Mouse (Mus musculus) CD8-positive naive resting alpha-beta T cell, adult 2 months (primary cell): ENCODE results near the gene Cdk8.

Experiments
- DNase-seq, 2 experiments: peaks; one replicate each; pipeline ENCODE4 v3.0.0; 2022; ENCODE audit warnings: low read depth in 2 of 2, low spot score in 2 of 2

Cdk8 gene

GRCm38 (mm10) chr5:146277513-146277912 is 46.5 kb downstream of the Cdk8 start:
- DNase-seq: no peak

- DNase-seq: no peak
These were observed 49.0 kb downstream of the Cdk8 start for GRCm38 (mm10) chr5:146280012-146280411.

- DNase-seq: no peak
These were observed 50.3 kb downstream of the Cdk8 start for GRCm38 (mm10) chr5:146281241-146281818.

GRCm38 (mm10) chr5:146281884-146282579 is 51.0 kb downstream of the Cdk8 start:
- no peak for DNase-seq

DNA sequence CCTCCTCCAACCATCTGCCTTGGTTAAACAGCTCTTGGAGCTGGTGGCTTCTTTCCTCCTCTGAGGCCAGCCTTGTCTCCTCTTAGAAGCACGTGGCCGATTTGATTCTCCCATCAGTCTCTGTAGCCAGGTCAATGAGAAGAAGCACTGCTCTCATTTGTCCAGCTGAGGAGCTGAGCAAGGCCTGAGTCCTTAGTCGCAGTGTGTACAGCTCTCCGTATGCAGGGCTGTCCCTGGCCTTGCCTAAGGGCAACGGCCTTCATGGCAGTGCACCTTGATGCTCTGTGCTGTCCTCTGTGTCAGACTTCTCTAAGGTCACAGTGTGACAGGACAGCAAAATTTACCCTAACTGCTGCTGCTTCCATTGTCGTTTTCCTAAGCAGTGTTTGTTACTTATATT is 52.9 kb downstream of the Cdk8 start:
- DNase-seq: no peak

GRCm38 (mm10) chr5:146287416-146287815 is 56.4 kb downstream of the Cdk8 start:
- DNase-seq: no peak

DNA sequence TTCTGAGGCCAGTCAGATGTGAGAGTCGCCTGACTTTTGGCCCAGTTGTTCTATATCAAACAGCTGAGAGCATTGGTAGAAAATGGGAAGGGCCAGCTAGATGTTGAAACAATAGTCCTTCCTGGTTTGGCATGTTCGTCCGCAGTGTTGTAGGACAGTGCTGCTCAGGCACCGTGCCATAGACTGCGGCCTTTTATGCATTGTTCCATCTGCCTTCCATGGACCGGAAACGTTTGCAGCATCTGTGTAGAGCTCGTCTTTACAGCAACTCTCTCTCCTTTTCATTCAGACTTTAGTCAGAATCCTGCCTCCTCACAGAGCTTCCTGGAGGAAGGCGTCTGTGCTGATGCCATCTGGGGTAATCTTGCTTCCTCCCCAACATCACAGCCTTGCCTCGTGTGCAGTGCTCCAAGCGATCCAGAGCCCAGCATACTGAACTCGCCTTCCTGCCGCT is 57.0 kb downstream of the Cdk8 start:
- no peak for DNase-seq

DNA sequence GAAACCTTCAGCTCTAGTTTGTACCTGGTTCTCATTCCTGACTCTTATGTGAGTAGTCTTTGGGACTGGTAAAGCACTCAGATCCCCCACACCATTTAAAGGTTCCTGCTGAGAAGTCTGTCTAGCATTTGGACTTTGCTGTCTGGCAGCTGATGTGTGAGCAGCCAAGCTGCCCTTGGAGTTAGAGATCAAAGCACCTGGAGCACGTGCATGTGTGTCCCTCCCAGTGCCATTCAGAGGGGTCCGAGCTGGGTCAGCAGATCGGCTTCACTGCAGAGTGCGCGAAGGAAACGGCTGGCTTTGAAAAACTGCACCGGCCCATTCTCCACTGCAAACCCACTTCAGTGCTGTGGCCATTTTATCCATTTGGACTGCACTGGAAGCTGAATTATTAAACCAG is 58.9 kb downstream of the Cdk8 start:
- DNase-seq: no peak

GRCm38 (mm10) chr5:146290446-146290845 is 59.4 kb downstream of the Cdk8 start:
- no peak for DNase-seq

DNA sequence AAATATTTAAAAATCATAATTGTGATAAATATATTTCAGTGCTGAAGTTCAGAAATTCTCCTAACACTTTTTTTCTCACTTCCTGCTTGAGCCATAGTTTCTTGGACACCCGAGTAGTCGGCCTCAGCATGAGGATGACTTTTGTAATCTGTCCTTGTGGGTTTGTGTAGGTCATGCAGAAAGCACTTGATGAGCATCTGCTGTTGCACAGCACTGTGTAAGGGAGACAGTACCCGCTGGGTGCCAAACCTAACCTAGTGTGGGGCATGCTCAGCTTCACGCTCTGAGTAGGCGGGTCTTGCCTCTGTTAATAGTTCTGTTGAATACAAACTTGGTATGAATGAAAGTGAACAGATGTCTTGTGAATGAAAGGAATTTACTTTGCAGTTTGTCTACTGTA is 60.5 kb downstream of the Cdk8 start:
- DNase-seq: no peak

DNA sequence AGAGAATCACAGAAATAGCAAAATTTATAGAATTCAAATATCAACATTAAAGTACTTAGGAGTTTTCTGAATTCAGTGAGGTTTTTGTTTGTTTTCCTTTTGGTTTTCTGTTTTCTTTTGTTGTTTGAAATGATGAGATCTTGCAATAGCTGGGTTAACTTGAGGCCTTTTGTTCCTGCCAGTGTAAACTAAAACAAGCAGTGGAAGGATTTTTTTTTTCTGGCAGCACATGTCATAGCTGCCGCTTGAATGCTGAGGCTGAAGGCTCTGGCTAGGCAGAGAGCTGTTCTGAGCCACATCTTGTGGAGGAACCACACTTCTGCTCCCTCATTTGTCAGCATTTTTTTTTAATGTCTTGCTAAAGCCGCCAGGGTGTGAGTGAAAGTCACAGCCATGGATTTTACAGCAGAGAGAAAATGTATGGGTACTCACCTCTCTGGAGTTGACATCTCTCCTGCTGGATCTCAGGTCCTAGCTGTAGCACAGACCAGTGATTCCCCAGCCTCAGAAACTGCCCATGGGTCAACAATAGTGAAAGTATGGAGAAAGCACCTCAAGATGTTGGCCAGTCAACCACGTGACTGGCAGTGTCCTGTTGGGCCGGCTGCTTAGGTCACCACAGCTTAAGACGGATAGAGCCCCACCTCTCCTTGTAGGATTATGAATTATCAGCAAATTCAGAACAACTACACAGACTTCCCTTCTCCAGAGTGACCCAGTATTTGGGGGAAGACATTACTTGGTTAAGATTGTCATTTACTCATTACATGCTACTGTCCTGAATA is 62.1 kb downstream of the Cdk8 start:
- DNase-seq: no peak

DNA sequence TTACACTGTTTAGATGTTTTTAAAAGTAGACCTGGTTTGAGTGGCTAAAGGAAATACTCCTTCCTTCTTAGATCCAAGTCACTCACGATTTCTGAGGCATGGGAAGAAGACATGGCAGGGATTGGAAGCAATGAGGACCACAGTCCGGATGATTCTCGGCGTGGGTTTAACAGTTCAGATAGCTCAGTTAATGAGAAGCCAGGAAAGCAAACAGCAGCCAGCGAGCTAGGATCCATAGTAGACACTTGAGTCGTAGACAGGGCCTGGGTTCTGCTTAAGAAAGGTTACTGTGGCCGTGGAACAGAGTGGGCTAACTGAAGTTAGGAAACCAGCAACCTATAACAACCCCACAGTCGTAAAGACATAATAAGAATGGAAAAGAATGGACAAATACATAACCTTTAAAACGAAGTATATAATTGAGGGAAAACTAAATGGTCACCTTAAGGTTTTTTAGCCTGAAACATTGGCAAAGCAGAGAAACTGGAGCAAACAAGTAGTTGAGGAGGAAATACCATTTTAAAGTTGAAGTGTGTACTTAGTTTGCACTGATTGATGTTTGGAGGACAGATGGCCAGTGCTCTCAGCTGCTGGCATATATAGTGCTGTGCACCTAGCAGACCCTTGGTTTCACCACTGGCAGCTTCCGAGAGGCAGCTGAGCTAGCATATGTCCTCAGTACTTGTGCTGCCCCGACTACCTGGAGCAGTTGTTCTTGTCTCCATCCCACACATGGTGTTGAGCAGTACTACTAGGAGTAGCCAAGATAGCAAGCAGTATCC is 63.1 kb downstream of the Cdk8 start:
- DNase-seq: no peak

DNA sequence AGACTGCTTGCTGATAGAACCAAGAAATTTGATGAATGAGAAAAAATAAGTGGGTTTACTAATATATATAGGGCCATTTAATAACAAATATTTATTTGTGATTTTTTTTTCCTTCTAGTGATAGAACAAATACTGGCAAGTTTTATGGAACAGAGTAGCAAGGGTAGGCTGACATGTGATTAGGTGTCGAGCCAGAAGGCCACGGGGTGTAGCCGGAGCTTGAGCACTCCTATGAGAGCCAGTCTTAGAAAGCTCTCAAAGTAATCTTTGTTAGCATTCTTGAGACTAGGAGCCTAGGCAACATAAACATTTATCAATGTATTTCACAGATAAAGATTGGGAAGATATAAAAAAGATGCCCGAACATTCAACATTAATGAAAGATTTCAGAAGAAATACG is 63.8 kb downstream of the Cdk8 start:
- no peak for DNase-seq

DNA sequence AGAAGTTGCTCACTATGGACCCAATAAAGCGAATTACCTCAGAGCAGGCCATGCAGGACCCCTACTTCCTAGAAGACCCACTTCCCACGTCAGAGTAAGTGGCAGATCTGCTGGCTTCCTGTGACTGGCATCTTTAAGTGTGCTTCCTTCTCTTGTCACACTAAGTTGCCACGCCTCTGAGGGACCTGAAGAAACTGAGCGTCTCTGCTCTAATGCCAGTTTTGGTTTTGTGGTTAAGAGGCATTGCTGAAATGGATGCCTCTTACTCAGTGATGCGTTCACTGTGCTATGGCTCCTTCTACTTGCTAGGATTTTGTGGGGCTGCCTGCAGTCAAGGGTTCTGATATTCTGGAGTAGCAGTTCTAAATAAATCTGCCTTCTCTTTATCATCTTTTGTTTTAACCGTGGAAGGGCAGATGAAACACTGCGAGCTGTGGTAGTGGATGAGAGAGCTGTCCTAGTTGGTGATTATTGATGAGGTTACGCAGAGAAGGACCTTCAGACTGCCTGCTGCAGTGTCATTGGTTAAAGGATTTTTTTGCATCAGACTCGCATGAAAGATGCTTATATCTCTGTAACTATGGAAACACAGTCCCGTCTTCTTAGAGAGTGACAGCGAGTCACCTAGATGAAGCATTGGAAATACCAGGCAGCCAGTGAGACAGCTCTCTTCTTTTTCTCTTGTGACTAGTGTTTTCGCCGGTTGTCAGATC is 67.9 kb downstream of the Cdk8 start:
- DNase-seq: no peak

DNA sequence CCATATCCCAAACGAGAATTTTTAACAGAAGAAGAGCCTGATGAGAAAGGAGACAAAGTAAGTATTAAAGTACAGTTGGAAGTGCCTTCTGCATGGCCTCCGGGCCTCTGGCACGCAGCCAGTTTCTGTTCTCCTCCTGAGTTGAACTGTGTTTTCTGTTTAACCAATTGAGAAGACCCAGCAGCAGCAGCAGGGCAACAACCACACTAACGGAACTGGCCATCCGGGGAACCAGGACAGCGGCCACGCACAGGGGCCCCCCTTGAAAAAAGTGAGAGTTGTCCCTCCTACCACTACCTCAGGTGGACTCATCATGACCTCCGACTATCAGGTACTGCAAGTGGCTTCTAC is 68.5 kb downstream of the Cdk8 start:
- DNase-seq: no peak

DNA sequence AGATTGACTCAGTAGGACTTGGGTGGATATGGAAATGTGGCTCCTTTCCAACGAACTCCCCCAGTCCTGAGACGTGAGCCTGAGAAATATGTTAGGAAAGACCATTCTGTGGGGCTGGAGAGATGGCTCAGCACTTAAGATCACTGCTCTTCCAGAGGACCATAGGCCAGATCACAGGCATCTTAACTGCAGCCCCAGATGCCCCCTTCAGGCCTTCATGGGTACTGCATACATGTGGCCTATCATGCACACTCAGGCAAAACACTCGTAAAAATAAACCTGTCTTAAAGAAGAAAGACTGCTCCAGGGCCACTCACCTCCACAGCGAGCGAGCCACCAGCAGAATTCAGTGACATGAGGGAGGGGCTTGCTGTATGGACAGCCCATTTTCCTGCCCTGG is 72.4 kb downstream of the Cdk8 start:
- peak; percentile 30 to 55 for DNase-seq

DNA sequence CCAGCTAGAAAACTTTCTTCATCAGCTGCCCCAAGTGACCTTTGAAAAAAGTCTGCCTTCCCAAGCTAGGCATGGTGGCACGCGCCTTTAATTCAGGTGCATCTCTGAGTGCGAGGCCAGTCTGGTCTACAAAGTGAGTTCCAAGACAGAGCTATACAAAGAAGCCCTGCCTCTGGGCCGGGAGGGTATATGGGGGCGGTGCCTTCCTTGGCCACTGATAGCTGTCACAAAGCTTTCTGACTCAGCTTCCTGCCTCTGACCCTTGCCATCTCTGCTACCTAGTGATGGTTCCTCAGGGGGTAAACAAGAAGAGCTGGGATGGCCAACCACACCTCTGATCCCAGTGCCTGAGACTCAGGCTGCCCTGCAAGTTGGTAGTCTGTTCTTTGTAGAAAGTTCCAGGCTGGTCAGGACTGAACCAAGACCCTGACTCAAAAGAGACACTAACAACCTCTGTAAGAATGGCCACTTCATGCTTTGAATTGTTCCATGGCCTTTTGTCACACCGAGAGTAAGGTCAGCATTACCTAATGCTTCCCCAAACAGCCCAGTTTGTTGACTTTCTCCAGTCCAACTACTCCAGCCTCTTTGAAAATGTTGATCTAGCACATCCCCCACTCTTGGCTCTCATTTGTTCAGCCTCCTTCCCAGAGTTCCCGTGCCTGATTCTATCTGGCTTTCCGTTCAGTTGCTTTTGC is 76.2 kb downstream of the Cdk8 start:
- no peak for DNase-seq

DNA sequence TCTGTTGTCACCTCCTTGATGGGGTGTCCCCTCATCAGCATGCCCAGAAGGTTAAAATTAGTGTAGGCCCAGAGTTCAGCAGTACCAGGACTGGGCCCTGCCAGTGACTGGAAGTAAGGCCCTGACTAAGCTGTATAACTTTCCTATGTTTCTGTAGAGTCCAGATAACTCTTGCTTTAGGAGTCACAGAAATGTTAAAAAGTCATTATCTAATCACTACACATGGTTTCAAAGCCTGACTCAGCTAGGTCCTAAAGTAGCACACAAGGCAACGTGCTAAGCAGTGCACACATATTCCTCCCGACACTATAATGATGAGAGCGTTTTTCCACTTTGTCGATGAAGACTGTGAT is 76.7 kb downstream of the Cdk8 start:
- DNase-seq: no peak

DNA sequence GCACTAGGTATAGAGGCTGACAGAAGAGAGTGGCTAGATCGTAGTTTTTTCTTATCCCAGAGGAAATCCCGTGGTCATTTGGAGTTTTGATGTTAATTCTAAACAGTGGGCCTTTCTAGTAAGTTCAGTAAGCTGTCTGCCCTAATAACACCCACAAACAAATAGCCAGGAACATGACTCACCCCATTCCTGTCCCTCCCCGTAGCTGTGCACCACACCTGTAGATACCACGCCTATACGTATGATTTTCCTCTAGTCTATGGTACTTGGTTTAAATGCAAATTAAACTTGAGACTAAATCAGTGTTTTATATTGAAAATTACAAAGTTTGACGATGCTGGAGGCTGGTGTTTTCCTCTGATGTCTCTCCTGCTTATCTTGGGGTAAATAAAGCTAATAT is 83.5 kb downstream of the Cdk8 start:
- DNase-seq: no peak

DNA sequence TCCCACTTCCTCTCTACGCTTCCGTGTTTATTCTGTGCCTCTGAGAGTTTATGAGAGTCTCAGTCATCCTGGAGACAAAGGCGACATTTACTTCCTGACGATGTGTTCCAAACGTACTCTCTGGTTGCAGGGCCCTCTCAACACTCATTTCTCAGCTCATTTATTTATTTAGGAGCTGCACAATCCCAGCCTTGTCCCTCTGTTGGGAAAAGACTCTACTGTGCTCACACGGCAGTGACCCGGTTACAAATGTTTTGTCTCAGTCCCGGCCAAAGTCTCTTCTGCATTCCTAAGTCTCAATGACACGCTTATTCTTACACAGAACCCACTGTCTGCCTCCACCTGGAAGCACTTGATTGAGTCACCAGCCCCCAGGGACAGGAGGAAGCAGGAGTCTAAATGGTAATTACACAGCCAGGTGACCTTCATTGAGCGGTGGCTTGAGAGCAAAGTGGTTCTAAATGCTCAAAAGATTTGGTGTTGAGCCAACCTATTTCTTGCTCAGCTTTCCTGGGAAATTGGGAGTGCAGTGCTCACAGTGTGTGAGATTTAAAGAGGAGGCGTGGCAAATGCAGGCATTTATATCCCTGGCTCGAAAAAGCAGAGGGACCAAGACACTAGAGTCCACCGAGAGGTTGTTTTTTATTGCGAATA is 84.4 kb downstream of the Cdk8 start:
- DNase-seq: no peak
